Mouse (Mus musculus) fat pad, adult 2 months (tissue): Measurements from ENCODE around the gene Dynlt1a.
"Not testable (repeated sequence)": the region's sequence is repeated elsewhere in the genome, so short reads cannot be mapped to it uniquely, and the experiment has no call there.

ENCODE experiments used
- DNase-seq: peaks from one replicate; pipeline ENCODE4 v3.0.0-alpha.2; 2011; ENCODE audit warnings: low read depth, low spot score; ENCODE audit errors: extremely low read depth

The Dynlt1a gene

GRCm38 (mm10) chr17:6293882-6294281 is 23.4 kb downstream of the Dynlt1a start:
- not testable (repeated sequence) for DNase-seq

GRCm38 (mm10) chr17:6289045-6289444 is 28.3 kb downstream of the Dynlt1a start:
- DNase-seq: not testable (repeated sequence)

- DNase-seq: not testable (repeated sequence)
Observed at GRCm38 (mm10) chr17:6286169-6286568, 31.1 kb downstream of the Dynlt1a start.

- DNase-seq: not testable (repeated sequence)
Observed at GRCm38 (mm10) chr17:6283137-6283536, 34.2 kb downstream of the Dynlt1a start.

- DNase-seq: not testable (repeated sequence)
Observed at GRCm38 (mm10) chr17:6280513-6280912, 36.8 kb downstream of the Dynlt1a start.

GRCm38 (mm10) chr17:6279772-6280171 is 37.5 kb downstream of the Dynlt1a start:
- not testable (repeated sequence) for DNase-seq

GRCm38 (mm10) chr17:6279205-6279604 is 38.1 kb downstream of the Dynlt1a start:
- DNase-seq: not testable (repeated sequence)

GRCm38 (mm10) chr17:6274693-6275092 is 42.6 kb downstream of the Dynlt1a start:
- DNase-seq: not testable (repeated sequence)

- not testable (repeated sequence) for DNase-seq
Observed at GRCm38 (mm10) chr17:6271970-6272369, 45.3 kb downstream of the Dynlt1a start.

GRCm38 (mm10) chr17:6270840-6271239 is 46.5 kb downstream of the Dynlt1a start:
- not testable (repeated sequence) for DNase-seq

- not testable (repeated sequence) for DNase-seq
Observed at GRCm38 (mm10) chr17:6269876-6270831, 47.1 kb downstream of the Dynlt1a start.

- DNase-seq: not testable (repeated sequence)
Observed at GRCm38 (mm10) chr17:6257070-6257456, 60.2 kb downstream of the Dynlt1a start.

- DNase-seq: not testable (repeated sequence)
Observed at GRCm38 (mm10) chr17:6256400-6257069, 60.8 kb downstream of the Dynlt1a start, which contains the start of gene Tmem181a. TSS of gene Tmem181a (plus strand) at chr17:6256860.
